12 mouse cellular contexts compared by ENCODE assay signal in genomic region chr9:102211296-102212035, GRCm38 (mm10).
DNase-seq lines count a peak whose midpoint lies in the region; ATAC-seq lines count a peak whose summit lies in the region.
"Had no signal": no experiment of that assay in that cellular context is flagged by ENCODE, and none has a peak within 500 bp of the region (broad histone marks: within the 10 kb centered on the region; RNA-seq: fewer than 3 reads in every experiment).

No protein-coding gene starts in this region.

- ATAC-seq in heart, embryonic 15.5 days (replicated peaks; ENCODE audit: insufficient number of reproducible peaks, insufficient read depth, low FRiP score, low read depth), result 0 out of 2 replicates have a peak, but pooled peaks have one; percentile 35
- peak; percentile 97 for ATAC-seq in midbrain, embryonic 13.5 days

- no peak for DNase-seq in heart, embryonic 10.5 days (ENCODE audit: low spot score)
- peak; percentile 92 for DNase-seq in embryo, embryonic 10.5 days (ENCODE audit: low spot score)
- DNase-seq in hindbrain, embryonic 10.5 days (ENCODE audit: low spot score), result peak; percentile 84
- no peak for DNase-seq in kidney, postnatal 36 days
- DNase-seq in cerebellum, adult 11-12 months, result no peak
- DNase-seq in MN1 (ENCODE audit: low spot score), result no peak
- DNase-seq: lung, embryonic 14.5 days had no signal

- H3K4me2 ChIP-seq in heart, embryonic 15.5 days, result no peak overlapping the region
- H3K4me2 ChIP-seq in midbrain, embryonic 13.5 days (replicated peaks), result peak overlapping the region; percentile 12; the same call in 1 of the 2 replicates
- H3K4me2 ChIP-seq: lung, embryonic 14.5 days; stomach, embryonic 15.5 days had no signal

- H3K4me3 ChIP-seq in heart, embryonic 15.5 days, result no peak overlapping the region
- H3K4me3 ChIP-seq in heart, embryonic 10.5 days, result no peak overlapping the region
- H3K4me3 ChIP-seq in hindbrain, embryonic 10.5 days, result no peak overlapping the region
- H3K4me3 ChIP-seq in midbrain, embryonic 13.5 days (replicated peaks), result no peak overlapping the region
- H3K4me3 ChIP-seq: myocyte; stomach, embryonic 15.5 days had no signal

- no peaks in the 10 kb centered on the region for H3K27me3 ChIP-seq in heart, embryonic 15.5 days
- peaks cover 23% of the 10 kb centered on the region; the same call in 1 of the 2 replicates for H3K27me3 ChIP-seq in heart, embryonic 10.5 days (ENCODE audit: insufficient read depth, poor library complexity, severe bottlenecking)
- H3K27me3 ChIP-seq in hindbrain, embryonic 10.5 days (ENCODE audit: insufficient read depth, poor library complexity, severe bottlenecking), result peaks cover 76% of the 10 kb centered on the region
- peaks cover 58% of the 10 kb centered on the region for H3K27me3 ChIP-seq in midbrain, embryonic 13.5 days
- H3K27me3 ChIP-seq: stomach, embryonic 15.5 days had no signal

- no peaks in the 10 kb centered on the region for H3K36me3 ChIP-seq in heart, embryonic 15.5 days
- H3K36me3 ChIP-seq in heart, embryonic 10.5 days, result no peaks in the 10 kb centered on the region
- H3K36me3 ChIP-seq in hindbrain, embryonic 10.5 days, result no peaks in the 10 kb centered on the region
- peaks cover 8% of the 10 kb centered on the region for H3K36me3 ChIP-seq in midbrain, embryonic 13.5 days
- H3K36me3 ChIP-seq: stomach, embryonic 15.5 days had no signal

- no peak overlapping the region for H3K27ac ChIP-seq in heart, embryonic 15.5 days
- no peak overlapping the region for H3K27ac ChIP-seq in heart, embryonic 10.5 days
- H3K27ac ChIP-seq in hindbrain, embryonic 10.5 days, result peak overlapping the region; percentile 60
- H3K27ac ChIP-seq in midbrain, embryonic 13.5 days, result peak overlapping the region; percentile 89
- H3K27ac ChIP-seq: kidney, postnatal 0 days; stomach, embryonic 15.5 days had no signal

- H3K4me1 ChIP-seq in heart, embryonic 15.5 days (replicated peaks), result no peaks in the 10 kb centered on the region
- no peaks in the 10 kb centered on the region; the same call in 1 of the 2 replicates for H3K4me1 ChIP-seq in heart, embryonic 10.5 days
- peaks cover 54% of the 10 kb centered on the region for H3K4me1 ChIP-seq in hindbrain, embryonic 10.5 days (replicated peaks)
- peaks cover 64% of the 10 kb centered on the region for H3K4me1 ChIP-seq in midbrain, embryonic 13.5 days (replicated peaks)

- H3K9me3 ChIP-seq in heart, embryonic 15.5 days (replicated peaks), result no peaks in the 10 kb centered on the region
- no peaks in the 10 kb centered on the region for H3K9me3 ChIP-seq in heart, embryonic 10.5 days
- no peaks in the 10 kb centered on the region for H3K9me3 ChIP-seq in hindbrain, embryonic 10.5 days
- H3K9me3 ChIP-seq in midbrain, embryonic 13.5 days, result no peaks in the 10 kb centered on the region
- H3K9me3 ChIP-seq: stomach, embryonic 15.5 days had no signal

- no peak overlapping the region for H3K9ac ChIP-seq in heart, embryonic 15.5 days
- no peak overlapping the region for H3K9ac ChIP-seq in midbrain, embryonic 13.5 days (replicated peaks)
- H3K9ac ChIP-seq: lung, embryonic 14.5 days; stomach, embryonic 15.5 days had no signal

- WGBS in heart, embryonic 15.5 days, result 42% methylated on average over 10 of the region's 10 CpGs
- 29% methylated on average over 10 of the region's 10 CpGs for WGBS in heart, embryonic 10.5 days
- 9% methylated on average over 10 of the region's 10 CpGs for WGBS in hindbrain, embryonic 10.5 days
- WGBS in midbrain, embryonic 13.5 days, result 3% methylated on average over 10 of the region's 10 CpGs

Comparison
In these comparisons a context has a peak if more than half of its experiments do, and no peak if none do; other contexts are left out.
1. H3K27ac ChIP-seq: peak in hindbrain, embryonic 10.5 days (single experiment) and midbrain, embryonic 13.5 days (single experiment); none in heart, embryonic 15.5 days (single experiment) and heart, embryonic 10.5 days (single experiment).
2. DNase-seq: peak in embryo, embryonic 10.5 days (single experiment) and hindbrain, embryonic 10.5 days (single experiment); none in heart, embryonic 10.5 days (single experiment), kidney, postnatal 36 days (0 of 2), cerebellum, adult 11-12 months (single experiment) and MN1 (single experiment).